Mouse (Mus musculus): Measurements from ENCODE around the gene Acer3.

Gene Acer3

GRCm38 (mm10) chr7:98332678-98333397 is 11.8 kb upstream of the Acer3 start:
- CTCF ChIA-PET = no interaction called here

DNA sequence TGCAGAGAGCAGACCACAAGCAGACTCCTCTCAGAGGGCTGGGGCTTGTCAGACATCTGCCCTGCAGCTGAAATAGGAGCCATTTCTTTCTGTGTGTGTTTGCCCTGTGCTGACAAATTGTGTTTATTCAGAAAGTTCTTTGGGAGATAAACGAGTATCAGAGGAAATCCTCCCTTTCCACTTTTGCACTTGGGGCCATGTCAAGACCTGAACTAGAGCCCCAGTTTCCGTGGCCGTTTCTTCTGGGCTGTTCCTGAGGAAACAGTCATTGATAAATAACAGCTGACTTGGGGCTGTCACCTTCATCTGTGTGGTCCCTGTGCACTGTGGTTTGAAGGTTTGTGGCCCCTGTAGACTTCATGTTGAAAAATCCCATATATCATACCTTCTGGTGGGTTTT is 10.9 kb upstream of the Acer3 start:
- CTCF ChIA-PET = no interaction called here

- CTCF ChIA-PET = interaction anchor here (0.6 kb wide), 1 partner anchor 100 kb away, joined by 4 read pairs; no protein-coding TSS in a partner anchor
Measured at GRCm38 (mm10) chr7:98330375-98331002, 9.5 kb upstream of the Acer3 start.

DNA sequence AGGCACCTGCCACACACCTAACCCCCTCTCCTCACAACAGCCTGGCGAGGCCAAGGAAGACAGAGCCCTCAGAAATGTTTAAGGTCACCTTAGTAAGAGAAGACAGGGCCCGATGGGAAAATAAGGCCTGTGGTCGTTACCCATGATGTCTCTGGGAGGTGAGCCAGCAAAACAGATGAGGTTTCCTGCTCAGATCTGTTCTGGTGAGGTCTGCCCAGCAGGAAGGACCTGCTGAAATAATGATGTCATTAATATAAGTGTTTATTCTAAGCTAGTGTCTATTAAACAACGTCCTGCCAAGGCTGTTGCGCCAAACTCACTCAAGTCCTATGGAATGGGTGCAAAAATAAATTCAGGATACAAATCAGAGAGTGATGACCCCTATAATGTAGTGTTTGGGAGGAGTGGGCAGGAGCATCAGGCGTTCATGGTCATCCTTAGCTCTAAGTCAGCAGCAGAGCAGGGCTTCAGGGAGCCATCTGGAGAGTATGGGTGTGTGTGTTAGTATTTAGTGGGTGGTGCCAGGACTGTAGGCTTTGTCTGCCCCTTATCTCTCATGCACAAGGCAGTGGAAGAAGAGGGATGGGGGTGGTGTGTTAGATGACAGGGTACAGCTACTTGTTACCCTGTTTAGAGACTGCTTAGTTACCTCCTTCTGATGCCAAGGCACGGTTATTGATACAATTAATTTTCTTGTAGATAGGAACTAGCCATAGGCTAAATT is 8.8 kb upstream of the Acer3 start:
- CTCF ChIA-PET = interaction anchor here (0.6 kb wide), 1 partner anchor 100 kb away, joined by 4 read pairs; no protein-coding TSS in a partner anchor

- CTCF ChIA-PET = no interaction called here
Measured at GRCm38 (mm10) chr7:98328311-98328710, 7.3 kb upstream of the Acer3 start.

DNA sequence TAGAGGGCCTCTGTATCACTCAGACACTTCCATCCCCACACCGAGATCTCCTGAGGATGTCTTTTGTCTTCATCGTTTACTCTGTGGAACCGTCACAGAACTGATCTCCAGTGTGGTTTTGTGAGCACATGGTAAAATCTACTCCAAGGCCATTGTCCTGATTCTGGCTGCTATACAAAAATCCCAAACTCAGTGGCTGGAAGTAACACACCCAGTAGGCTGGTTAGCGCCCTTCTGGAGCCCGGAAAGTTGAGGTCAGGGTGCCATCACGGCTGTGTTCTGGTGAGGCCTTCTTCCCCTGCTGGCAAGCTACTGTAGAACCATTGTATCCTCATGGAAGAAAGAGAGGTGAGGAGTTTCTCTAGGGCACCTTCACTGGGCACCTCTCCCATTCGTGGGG is 5.0 kb upstream of the Acer3 start:
- CTCF ChIA-PET = no interaction called here

- CTCF ChIA-PET = no interaction called here
Measured at GRCm38 (mm10) chr7:98324228-98324627, 3.2 kb upstream of the Acer3 start.

DNA sequence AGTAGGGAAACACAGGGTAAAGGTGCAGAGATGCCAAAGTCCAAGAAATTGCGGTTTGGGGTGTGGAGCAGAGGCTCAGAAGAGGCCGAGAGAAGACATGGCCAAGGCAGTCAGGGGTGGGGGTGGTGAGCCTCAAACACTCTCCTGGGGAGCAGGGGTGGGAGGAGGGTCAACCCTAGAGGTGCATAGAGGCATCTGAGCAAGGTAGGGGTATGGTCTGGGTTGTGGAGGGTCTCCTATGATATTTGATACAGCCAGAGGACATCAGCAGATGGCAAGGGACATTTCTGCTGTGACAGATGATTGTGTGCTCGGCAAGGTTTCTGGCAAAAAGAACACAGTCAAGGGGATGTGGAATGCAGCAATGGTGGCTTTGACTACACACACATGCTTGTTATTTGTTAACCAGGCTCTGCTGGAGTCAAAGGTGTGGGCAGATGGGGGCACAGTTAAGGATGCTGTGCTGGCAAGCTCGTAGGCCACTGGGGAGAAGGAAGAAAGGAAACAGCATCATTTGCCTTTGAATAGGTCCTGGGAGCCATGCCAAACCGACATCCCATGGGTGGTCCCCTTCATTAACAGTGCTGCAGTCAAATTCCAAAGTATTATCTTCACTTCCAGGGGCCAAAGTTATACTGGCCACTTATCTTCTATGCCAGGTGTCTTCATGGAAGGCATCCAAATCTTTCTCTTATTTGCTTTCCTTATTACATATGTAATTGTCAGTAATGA is 2.4 kb upstream of the Acer3 start:
- CTCF ChIA-PET = no interaction called here

- CTCF ChIA-PET = no interaction called here
Measured at GRCm38 (mm10) chr7:98322415-98322814, 1.4 kb upstream of the Acer3 start.

DNA sequence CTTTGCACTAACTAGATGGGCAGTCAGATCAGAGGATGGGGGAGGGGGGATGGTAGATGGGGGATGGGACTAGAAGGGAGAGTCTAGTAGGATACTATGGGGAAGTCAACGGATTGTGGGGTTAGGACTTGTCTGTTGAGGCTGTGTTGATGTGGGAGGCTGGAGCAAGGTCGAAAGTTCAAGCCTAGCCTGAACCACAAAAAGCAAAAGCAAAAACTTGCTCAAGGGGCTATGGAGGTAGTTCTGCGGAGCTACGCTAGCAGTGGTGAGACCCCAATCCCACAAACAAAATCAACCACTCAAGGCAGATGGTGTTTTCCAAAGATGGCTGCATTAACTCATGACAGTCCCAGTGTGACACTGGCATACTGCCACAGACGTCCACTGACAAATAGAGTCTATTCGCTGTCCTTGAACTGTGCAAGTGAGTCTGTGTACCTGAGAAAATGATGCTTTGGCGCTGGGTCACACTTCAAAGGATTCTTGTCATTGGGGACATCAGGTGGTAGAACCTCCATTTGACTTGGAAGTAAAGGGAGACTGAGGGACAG is 927 bp downstream of the Acer3 start:
- CTCF ChIA-PET = no interaction called here

DNA sequence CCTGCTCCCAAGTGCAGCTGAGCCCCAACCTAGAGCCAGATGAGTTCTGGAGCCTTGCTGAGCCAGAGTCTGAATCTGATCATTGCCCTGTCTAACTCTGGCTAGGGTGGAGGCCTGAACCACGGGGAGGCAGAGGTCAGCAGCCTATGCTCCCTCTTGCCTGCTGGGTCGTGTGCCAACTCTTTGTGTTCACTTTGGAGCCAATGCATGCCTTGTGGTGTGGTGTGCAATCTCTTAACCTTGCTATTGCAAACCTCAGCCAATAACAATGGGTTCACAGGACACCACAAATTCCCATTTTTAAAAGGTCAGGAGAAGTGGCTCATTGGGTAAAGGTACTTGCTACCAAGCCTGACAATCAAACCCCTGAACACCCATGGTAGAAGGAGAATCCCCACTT is 4.4 kb downstream of the Acer3 start:
- CTCF ChIA-PET = no interaction called here

- CTCF ChIA-PET = no interaction called here
Measured at GRCm38 (mm10) chr7:98315087-98315486, 5.9 kb downstream of the Acer3 start.

- CTCF ChIA-PET = no interaction called here
Measured at GRCm38 (mm10) chr7:98312185-98312920, 8.7 kb downstream of the Acer3 start.

GRCm38 (mm10) chr7:98310266-98310665 is 10.7 kb downstream of the Acer3 start:
- CTCF ChIA-PET = no interaction called here

DNA sequence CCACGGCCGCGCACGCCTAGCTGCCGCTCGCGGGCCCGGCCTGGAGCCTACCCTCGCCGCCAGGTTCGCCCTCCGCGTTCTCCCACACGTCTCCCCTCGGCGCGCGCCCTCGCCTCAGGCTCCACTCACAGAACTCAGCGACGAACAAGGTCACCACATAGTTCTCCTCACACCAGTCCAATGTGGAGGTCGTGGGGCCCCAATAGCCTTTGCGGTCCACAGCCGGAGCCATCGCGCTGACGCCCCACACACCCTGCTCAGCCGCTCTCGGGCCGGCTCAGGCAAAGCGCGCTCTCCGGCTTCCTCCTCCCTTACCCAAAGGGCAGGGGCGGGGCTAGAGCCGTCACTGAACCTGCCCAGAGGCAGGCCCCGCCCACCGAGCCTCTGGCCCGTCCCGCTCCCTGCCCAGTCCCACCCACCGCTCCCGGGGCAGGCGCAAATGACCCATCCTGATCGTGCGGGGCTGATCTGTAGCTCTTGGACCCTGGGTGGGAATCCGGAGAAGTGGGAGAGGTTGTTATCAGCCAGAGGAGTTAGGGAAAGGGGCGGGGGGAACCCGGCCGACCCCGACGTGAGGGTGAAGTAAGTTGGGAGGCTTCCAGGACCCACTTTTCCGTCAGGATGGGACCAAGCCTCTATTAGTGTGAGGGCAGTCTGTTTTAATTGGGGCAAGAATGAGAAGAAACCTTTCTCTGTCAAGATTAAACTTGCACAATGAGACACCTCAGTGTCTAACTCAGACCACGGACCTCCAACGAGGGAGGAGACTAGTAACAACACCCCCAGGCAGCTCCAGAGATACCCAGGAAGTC is 11.6 kb downstream of the Acer3 start:
- CTCF ChIA-PET = no interaction called here

DNA sequence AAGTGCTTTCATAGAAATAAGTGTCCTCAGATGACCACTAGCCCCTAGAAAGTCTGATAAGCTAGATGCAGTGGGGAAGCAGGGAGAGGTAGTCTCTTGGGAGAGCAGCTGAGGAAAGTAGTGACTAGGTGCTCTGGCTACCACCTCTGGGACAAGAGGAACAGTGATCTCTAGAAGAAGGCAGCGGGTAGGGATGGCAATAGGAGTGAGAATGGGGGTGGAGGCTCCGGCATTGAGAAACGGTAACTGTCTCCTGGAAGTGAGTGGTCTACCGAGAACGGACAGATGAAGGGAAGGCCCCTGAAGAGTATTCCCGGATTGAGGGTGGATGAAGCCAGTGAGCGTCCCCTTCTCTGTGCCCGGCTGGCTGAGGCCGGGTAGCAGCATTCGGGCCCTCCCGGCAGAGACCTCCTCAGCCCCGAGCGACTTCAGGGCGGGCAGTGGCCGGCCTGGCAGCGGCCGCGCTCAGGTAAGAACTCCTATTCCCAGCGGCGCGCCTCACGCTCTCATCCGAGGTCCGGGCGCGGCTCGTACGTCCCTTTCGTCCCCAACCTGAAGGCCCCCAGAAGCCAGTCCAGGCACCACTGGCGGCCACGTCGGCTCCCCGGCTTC is 12.3 kb downstream of the Acer3 start:
- CTCF ChIA-PET = no interaction called here

DNA sequence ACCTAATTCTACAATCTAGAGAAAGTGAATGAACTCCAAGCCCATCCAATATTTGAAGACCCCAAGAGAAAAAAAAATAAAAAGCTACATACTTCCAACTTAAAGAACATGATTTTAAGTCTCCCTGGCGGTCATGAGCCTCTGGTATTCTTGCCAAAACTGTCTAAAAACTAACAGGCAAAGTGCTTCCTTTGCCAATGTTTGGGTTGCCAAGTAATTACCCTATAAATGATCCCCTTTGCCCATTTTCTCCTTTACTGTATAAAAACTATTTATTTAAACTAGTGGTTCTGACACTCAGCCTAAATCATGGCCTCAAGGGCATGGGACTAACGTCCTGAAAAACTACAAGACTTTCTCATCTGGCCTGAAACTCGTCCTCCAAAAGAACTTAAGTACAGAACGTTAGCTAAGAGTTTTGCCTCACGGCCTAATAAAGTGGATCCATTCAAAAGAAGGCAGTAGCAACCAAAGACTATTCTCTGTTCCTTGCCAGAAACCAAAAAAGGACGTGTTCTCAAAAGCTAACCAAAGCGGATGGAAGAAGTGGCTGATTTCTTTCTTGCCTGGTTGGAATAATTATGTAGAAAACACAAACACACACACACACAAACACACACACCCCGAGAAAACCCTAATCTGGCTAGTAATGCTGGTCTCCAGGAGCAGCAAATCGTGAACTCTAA is 12.9 kb downstream of the Acer3 start:
- CTCF ChIA-PET = no interaction called here

GRCm38 (mm10) chr7:98307411-98307810 is 13.6 kb downstream of the Acer3 start:
- CTCF ChIA-PET = no interaction called here

GRCm38 (mm10) chr7:98292901-98293300 is 28.1 kb downstream of the Acer3 start:
- CTCF ChIA-PET = interaction anchor here (0.5 kb wide), 1 partner anchor 137 kb away, joined by 5 read pairs; no protein-coding TSS in a partner anchor

All from spleen, embryonic (tissue).